Mouse (Mus musculus) central nervous system, embryonic 14 days (tissue): ENCODE measurements around the gene Gm17662. TPM values are rescaled to one million over a fixed set of nuclear protein-coding genes. Genes with fewer than 3 reads are reported as not detected.

ENCODE experiments used
- polyA plus RNA-seq: library from polyadenylated mRNA; depleted of rRNA; stranded (reverse); fragments of >200 nt; gene quantifications from 2 replicates; pipeline ENCODE4 v1.2.3, GENCODE M21; 2012; rRNA removed

Gene Gm17662
- polyA plus RNA-seq, result not detected in 2 replicates

DNA sequence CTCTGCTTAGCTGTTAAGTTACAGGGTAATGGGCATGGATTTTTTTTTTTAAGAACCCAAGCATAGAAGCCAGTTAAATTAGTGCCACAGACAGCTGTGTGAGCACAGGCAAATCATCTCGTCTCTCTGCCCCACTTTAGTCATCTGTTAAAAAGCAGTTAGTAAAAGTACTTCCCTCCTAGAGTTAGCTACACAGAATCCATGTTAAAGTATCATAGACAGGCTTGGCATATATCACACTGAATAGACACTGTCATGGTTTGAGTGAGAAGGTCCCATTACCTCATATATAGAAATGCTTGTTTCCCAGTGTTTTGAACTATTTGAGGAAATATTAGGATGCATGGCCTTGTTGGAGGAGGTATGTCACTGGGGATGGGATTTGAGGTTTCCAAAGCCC lies at the start of gene Gm17662:
Gm17662 (plus strand) TSS at position 301 of the 400 bp plus-strand sequence.

DNA sequence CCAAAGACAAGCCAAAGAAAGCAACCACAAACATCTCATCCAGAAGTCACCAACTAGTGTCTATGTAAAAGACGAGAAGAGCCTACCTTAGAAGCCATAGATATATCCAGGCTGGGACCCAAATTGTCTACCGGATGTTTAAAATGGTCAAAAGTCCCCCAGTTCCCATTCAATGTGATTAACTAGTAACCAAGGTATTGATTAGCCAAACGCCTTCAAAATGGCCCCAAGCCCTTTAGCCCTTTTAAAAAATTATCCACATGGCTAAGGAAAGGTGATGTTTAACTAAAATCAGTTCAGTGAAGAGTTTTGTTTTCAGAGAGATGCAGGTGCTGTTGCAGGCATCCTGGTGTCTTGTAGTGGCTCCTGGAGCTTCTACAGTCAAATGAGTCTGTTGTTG lies 19.2 kb downstream of the Gm17662 start, which contains the start of gene C8a:
C8a (minus strand) TSS at position 76 of the 400 bp plus-strand sequence.

Other genes with a start within 250 kb of the Gm17662 start
- 0.10 and 0.26 TPM in 2 replicates for gene C8b, start 91.0 kb upstream of the Gm17662 start, polyA plus RNA-seq
- 0.02 and 0.04 TPM in 2 replicates for gene C8a, start 19.1 kb downstream of the Gm17662 start, polyA plus RNA-seq
- gene Fyb2, start 56.1 kb downstream of the Gm17662 start, polyA plus RNA-seq, result 0.32 and 0.36 TPM in 2 replicates